Mouse (Mus musculus) embryonic facial prominence, embryonic 11.5 days (tissue): ENCODE data around the gene Slc30a6. TPM values are rescaled to one million over a fixed set of nuclear protein-coding genes. Genes with fewer than 3 reads are reported as not detected.
"Not testable (repeated sequence)": the region's sequence is repeated elsewhere in the genome, so short reads cannot be mapped to it uniquely, and the experiment has no call there.

Source experiments
- ATAC-seq: fragments of 200-750 bp; cut with Nextera tagmentation; replicated peaks from 2 replicates; pipeline ENCODE4 v1.8.0; 2017; ENCODE audit warnings: low read depth; ENCODE audit not compliant: insufficient number of reproducible peaks, low FRiP score, low TSS enrichment
- DNase-seq: peaks from one replicate; pipeline ENCODE4 v3.0.0-alpha.2; 2015; ENCODE audit warnings: low spot score
- H3K27ac ChIP-seq: fragments of 300-500 bp; sonication (generic); replicated peaks from 2 replicates; pipeline ENCODE4 v1.5.1; 2014; ENCODE audit warnings: mild to moderate bottlenecking, low read depth, low read length, control low read depth
- H3K27me3 ChIP-seq: fragments of 300-500 bp; sonication (generic); 2 replicates; pipeline ENCODE4 v1.6.1; 2014; ENCODE audit warnings: mild to moderate bottlenecking, low read length, moderate library complexity, mixed read lengths; ENCODE audit not compliant: control insufficient read depth, insufficient read depth
- H3K36me3 ChIP-seq: fragments of 300-500 bp; sonication (generic); replicated peaks from 2 replicates; pipeline ENCODE4 v1.6.1; 2014; ENCODE audit warnings: low read depth, mild to moderate bottlenecking, low read length, moderate library complexity, mixed read lengths; ENCODE audit not compliant: control insufficient read depth, insufficient read depth
- H3K4me1 ChIP-seq: fragments of 300-500 bp; sonication (generic); 2 replicates; pipeline ENCODE4 v1.6.1; 2014; ENCODE audit warnings: low read length, mixed read lengths; ENCODE audit not compliant: control insufficient read depth, insufficient read depth
- H3K4me2 ChIP-seq: fragments of 300-500 bp; sonication (generic); 2 replicates; pipeline ENCODE4 v1.6.1; 2014; ENCODE audit warnings: low read depth, mild to moderate bottlenecking, control low read depth, low read length, moderate library complexity
- H3K4me3 ChIP-seq: fragments of 300-500 bp; sonication (generic); 2 replicates; pipeline ENCODE4 v1.5.1; 2014; ENCODE audit warnings: low read depth, low read length, control low read depth
- H3K9ac ChIP-seq: fragments of 300-500 bp; sonication (generic); replicated peaks from 2 replicates; pipeline ENCODE4 v1.6.1; 2014; ENCODE audit warnings: mild to moderate bottlenecking, control low read depth, low read length
- H3K9me3 ChIP-seq: fragments of 300-500 bp; sonication (generic); replicated peaks from 2 replicates; pipeline ENCODE4 v1.6.1; 2016; ENCODE audit warnings: mild to moderate bottlenecking, low read length, inconsistent platforms, mixed read lengths; ENCODE audit not compliant: control insufficient read depth
- WGBS: fragments of 180-500 bp; shearing (Covaris S2); extraction: QIAGEN DNeasy Blood & Tissue Kit; methylation state at CpG from one replicate; pipeline ENCODE4 v1.1.7; 2014; 5-methylcytosine and 5-hydroxymethylcytosine counted together
- polyA plus RNA-seq: library from polyadenylated mRNA; unstranded; fragments of >200 nt; fragmentation: Nextera tagmentation; extraction: Ambion mirVana; gene quantifications from 2 replicates; pipeline ENCODE4 v1.2.1, GENCODE M21; 2014

The Slc30a6 gene
- polyA plus RNA-seq, 1 experiment from 2014 or later: 34.4 TPM

- no peak for DNase-seq
- H3K9ac ChIP-seq: no peak overlapping the region
- WGBS: 71% methylated on average over 3 of the region's 3 CpGs
These were observed 58.5 kb downstream of the Slc30a6 start for GRCm38 (mm10) chr17:74453928-74454327.

DNA sequence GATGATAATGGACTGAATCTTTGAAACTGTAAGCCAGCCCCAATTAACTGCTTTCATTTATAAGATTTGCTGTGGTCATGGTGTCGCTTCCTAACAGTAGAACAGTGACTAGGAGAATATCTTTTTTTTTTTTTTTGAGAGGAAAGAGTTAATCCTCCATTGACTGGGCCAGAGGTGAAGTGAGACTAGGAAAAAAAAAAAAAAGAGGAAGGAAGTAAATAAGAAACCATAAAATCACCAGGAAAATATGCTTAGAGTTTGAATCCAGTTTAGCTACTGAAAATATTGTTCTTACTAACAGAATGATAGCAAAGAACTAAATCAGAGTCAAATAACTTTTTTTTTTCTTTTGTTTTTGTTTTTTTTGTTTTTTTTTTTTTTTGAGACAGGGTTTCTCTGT is 59.3 kb downstream of the Slc30a6 start:
- no peaks in the 10 kb centered on the region for H3K4me1 ChIP-seq
- H3K4me2 ChIP-seq: no peak overlapping the region
- H3K36me3 ChIP-seq: no peaks in the 10 kb centered on the region
- WGBS: 84% methylated on average over 1 of the region's 1 CpGs
- no peaks in the 10 kb centered on the region for H3K9me3 ChIP-seq
- ATAC-seq (no peak), DNase-seq (no peak)
- H3K9ac ChIP-seq: no peak overlapping the region
- H3K27me3 ChIP-seq: no peaks in the 10 kb centered on the region
- no peak overlapping the region for H3K4me3 ChIP-seq
- H3K27ac ChIP-seq: no peak overlapping the region

More at GRCm38 (mm10) chr17:74453928-74454327, 58.5 kb downstream of the Slc30a6 start:
- no peaks in the 10 kb centered on the region for H3K36me3 ChIP-seq
- no peak overlapping the region for H3K4me2 ChIP-seq
- H3K4me3 ChIP-seq: no peak overlapping the region
- no peak overlapping the region for H3K27ac ChIP-seq
- ATAC-seq: no peak
- H3K27me3 ChIP-seq: no peaks in the 10 kb centered on the region
- H3K9me3 ChIP-seq: no peaks in the 10 kb centered on the region
- no peaks in the 10 kb centered on the region for H3K4me1 ChIP-seq

GRCm38 (mm10) chr17:74455426-74455825 is 60.0 kb downstream of the Slc30a6 start:
- WGBS: 92% methylated on average over 4 of the region's 4 CpGs
- no peak overlapping the region for H3K4me3 ChIP-seq
- H3K9ac ChIP-seq: no peak overlapping the region
- H3K4me1 ChIP-seq: no peaks in the 10 kb centered on the region
- H3K9me3 ChIP-seq: no peaks in the 10 kb centered on the region
- H3K27me3 ChIP-seq: no peaks in the 10 kb centered on the region
- DNase-seq (no peak), ATAC-seq (no peak)
- H3K36me3 ChIP-seq: no peaks in the 10 kb centered on the region
- no peak overlapping the region for H3K4me2 ChIP-seq
- H3K27ac ChIP-seq: no peak overlapping the region

DNA sequence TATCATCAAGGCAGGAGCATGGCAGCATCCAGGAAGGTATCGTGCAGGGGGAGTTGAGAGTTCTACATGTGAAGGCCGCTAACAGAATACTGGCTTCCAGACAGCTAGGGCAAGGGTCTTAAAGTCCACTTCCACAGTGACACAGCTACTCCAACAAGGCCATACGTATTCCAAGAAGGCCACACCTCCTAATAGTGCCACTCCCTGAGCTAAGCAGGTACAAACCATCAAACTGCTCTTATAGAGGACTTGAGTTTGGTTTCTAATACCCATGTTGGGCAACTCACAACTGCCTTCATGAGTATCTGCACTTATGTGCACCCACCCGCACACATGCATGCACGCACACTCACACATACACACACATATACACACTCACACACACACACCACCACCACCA is 61.4 kb downstream of the Slc30a6 start:
- DNase-seq: no peak
- no peak for ATAC-seq
- no peaks in the 10 kb centered on the region for H3K9me3 ChIP-seq
- 92% methylated on average over 5 of the region's 5 CpGs for WGBS
- H3K4me3 ChIP-seq: no peak overlapping the region
- no peaks in the 10 kb centered on the region for H3K27me3 ChIP-seq
- H3K27ac ChIP-seq: no peak overlapping the region
- no peaks in the 10 kb centered on the region for H3K36me3 ChIP-seq
- no peaks in the 10 kb centered on the region for H3K4me1 ChIP-seq
- H3K9ac ChIP-seq: no peak overlapping the region
- no peak overlapping the region for H3K4me2 ChIP-seq

DNA sequence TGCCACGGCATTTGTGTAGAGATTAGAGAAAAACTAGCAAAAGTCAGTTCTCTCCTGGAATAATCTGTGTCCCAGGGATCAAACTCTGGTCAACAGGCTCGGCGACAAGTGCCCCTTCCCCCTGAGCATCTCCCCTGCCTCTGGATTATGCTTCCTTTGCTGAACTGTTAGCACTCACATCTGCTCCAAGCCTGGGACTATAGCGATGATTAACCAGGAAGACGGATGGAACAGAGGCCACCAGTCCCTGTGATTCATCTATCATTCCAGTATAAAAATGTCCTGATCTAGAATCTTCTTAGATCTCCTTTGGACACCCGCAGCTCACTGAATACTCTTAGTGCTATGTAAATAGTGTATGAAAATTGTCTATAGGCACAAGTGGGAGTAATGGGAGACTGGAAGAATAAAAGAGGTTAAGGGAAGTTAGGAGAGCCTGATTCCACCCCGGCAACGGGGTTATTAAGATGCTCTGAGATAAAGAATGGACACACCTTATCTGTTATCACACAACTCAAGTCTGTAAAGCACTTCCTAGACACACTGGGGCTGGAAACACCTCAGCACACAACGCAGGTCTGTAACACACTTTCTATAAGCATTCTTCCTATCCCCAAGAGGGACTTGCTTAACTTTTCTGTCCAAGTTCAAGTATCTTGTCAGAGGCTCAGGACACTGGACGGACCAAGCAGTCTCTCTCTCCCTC is 62.7 kb downstream of the Slc30a6 start:
- Histone ChIP-seq H3K36me3 (no peaks in the 10 kb centered on the region), H3K27me3 (no peaks in the 10 kb centered on the region), H3K9me3 (no peaks in the 10 kb centered on the region), H3K4me2 (no peak overlapping the region), H3K27ac (no peak overlapping the region), H3K4me3 (no peak overlapping the region), H3K9ac (no peak overlapping the region), H3K4me1 (no peaks in the 10 kb centered on the region)
- ATAC-seq (no peak), DNase-seq (no peak)
- WGBS: 79% methylated on average over 10 of the region's 10 CpGs

GRCm38 (mm10) chr17:74458711-74459408 is 63.5 kb downstream of the Slc30a6 start, which contains the start of gene Nlrc4:
Gene Nlrc4, minus strand, starts transcription at chr17:74459142.
- Histone ChIP-seq H3K27me3 (no peaks in the 10 kb centered on the region), H3K9ac (no peak within 1 kb of the TSS), H3K36me3 (no peaks in the 10 kb centered on the region), H3K27ac (no peak within 1 kb of the TSS), H3K4me3 (no peak within 1 kb of the TSS), H3K4me2 (no peak within 1 kb of the TSS), H3K9me3 (no peaks in the 10 kb centered on the region), H3K4me1 (no peaks in the 10 kb centered on the region)
- no peak for ATAC-seq
- no peak for DNase-seq
- WGBS: 60% methylated on average over 8 of the region's 8 CpGs

- no peak for ATAC-seq
- no peaks in the 10 kb centered on the region for H3K9me3 ChIP-seq
- H3K36me3 ChIP-seq: no peaks in the 10 kb centered on the region
These were observed 68.1 kb downstream of the Slc30a6 start for GRCm38 (mm10) chr17:74463510-74463909.

GRCm38 (mm10) chr17:74467981-74468380 is 72.6 kb downstream of the Slc30a6 start:
- H3K27ac ChIP-seq, H3K27me3 ChIP-seq, H3K4me1 ChIP-seq, H3K9ac ChIP-seq, ATAC-seq, H3K36me3 ChIP-seq, H3K9me3 ChIP-seq, DNase-seq, H3K4me3 ChIP-seq, H3K4me2 ChIP-seq: not testable (repeated sequence)
- 83% methylated on average over 2 of the region's 2 CpGs for WGBS

More at GRCm38 (mm10) chr17:74463510-74463909, 68.1 kb downstream of the Slc30a6 start:
- Histone ChIP-seq H3K27me3 (no peaks in the 10 kb centered on the region), H3K9ac (no peak overlapping the region), H3K27ac (no peak overlapping the region), H3K4me1 (no peaks in the 10 kb centered on the region), H3K4me2 (no peak overlapping the region), H3K4me3 (no peak overlapping the region)
- DNase-seq: no peak
